Mouse (Mus musculus) stomach, embryonic 16.5 days (tissue): Measurements from ENCODE around the gene Sertad2. TPM values are rescaled to one million over a fixed set of nuclear protein-coding genes. Genes with fewer than 3 reads are reported as not detected.

Experiments
- ATAC-seq: fragments of 200-750 bp; cut with Nextera tagmentation; 2 replicates; pipeline ENCODE4 v1.8.0; 2017; ENCODE audit warnings: moderate number of reproducible peaks, moderate TSS enrichment; ENCODE audit not compliant: insufficient read depth, low FRiP score
- H3K27ac ChIP-seq: fragments of 300-500 bp; sonication (generic); 2 replicates; pipeline ENCODE4 v1.5.1; 2014; ENCODE audit warnings: low read length
- H3K27me3 ChIP-seq: fragments of 300-500 bp; sonication (generic); 2 replicates; pipeline ENCODE4 v1.6.1; 2014; ENCODE audit warnings: low read length, control low read depth, mixed read lengths; ENCODE audit not compliant: control insufficient read depth, insufficient read depth
- H3K36me3 ChIP-seq: fragments of 300-500 bp; sonication (generic); 2 replicates; pipeline ENCODE4 v1.6.1; 2014; ENCODE audit warnings: low read length; ENCODE audit not compliant: control insufficient read depth, insufficient read depth
- H3K4me1 ChIP-seq: fragments of 300-500 bp; sonication (generic); 2 replicates; pipeline ENCODE4 v1.6.1; 2014; ENCODE audit warnings: low read length, control low read depth, mixed read lengths; ENCODE audit not compliant: control insufficient read depth, insufficient read depth
- H3K4me2 ChIP-seq: fragments of 300-500 bp; sonication (generic); 2 replicates; pipeline ENCODE4 v1.6.1; 2014; ENCODE audit warnings: low read depth, low read length, mixed read lengths
- H3K4me3 ChIP-seq: fragments of 300-500 bp; sonication (generic); replicated peaks from 2 replicates; pipeline ENCODE4 v1.5.1; 2014; ENCODE audit warnings: mild to moderate bottlenecking, low read length
- H3K9ac ChIP-seq: fragments of 300-500 bp; sonication (generic); 2 replicates; pipeline ENCODE4 v1.6.1; 2014; ENCODE audit warnings: low read length
- H3K9me3 ChIP-seq: fragments of 300-500 bp; sonication (generic); replicated peaks from 2 replicates; pipeline ENCODE4 v1.6.1; 2016; ENCODE audit warnings: low read length, control low read depth; ENCODE audit not compliant: control insufficient read depth
- WGBS: fragments of 180-500 bp; shearing (Covaris S2); extraction: QIAGEN DNeasy Blood & Tissue Kit; methylation state at CpG from one replicate; pipeline ENCODE4 v1.1.7; 2014; 5-methylcytosine and 5-hydroxymethylcytosine counted together
- polyA plus RNA-seq: library from polyadenylated mRNA; unstranded; fragments of >200 nt; fragmentation: Nextera tagmentation; extraction: Ambion mirVana; gene quantifications from 2 replicates; pipeline ENCODE4 v1.2.1, GENCODE M21; 2015

Sertad2 gene
- polyA plus RNA-seq, 1 experiment from 2014 or later, result 24.0 TPM

GRCm38 (mm10) chr11:20613223-20613622 lies 70.2 kb downstream of the Sertad2 start:
- Histone ChIP-seq H3K27ac (no peak overlapping the region), H3K4me3 (no peak overlapping the region), H3K4me1 (no peaks in the 10 kb centered on the region), H3K9ac (no peak overlapping the region), H3K36me3 (no peaks in the 10 kb centered on the region), H3K4me2 (no peak overlapping the region), H3K9me3 (no peaks in the 10 kb centered on the region), H3K27me3 (no peaks in the 10 kb centered on the region)
- no peak for ATAC-seq
- 69% methylated on average over 4 of the region's 4 CpGs for WGBS

DNA sequence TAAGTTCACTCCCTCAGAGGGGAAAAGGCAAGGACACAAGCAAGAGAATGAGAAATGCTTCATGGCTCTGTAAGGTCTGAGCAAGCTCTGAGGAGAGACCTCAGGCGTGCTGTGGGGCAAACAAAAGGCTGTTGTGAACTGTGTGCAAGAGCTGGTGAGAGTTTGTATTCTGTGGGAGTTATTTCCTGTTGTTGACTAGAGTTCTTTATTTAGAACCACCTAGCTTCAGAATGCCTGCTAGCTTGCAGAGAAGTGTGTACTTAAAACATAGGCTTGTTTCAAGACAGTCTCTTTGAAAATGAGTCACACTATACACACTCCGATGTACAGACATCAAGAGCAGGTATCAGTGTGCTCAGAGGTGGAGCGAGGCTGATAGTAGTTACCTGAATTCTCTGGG lies 73.0 kb downstream of the Sertad2 start:
- Histone ChIP-seq H3K27ac (peak overlapping the region; percentile 42), H3K9ac (no peak overlapping the region)

DNA sequence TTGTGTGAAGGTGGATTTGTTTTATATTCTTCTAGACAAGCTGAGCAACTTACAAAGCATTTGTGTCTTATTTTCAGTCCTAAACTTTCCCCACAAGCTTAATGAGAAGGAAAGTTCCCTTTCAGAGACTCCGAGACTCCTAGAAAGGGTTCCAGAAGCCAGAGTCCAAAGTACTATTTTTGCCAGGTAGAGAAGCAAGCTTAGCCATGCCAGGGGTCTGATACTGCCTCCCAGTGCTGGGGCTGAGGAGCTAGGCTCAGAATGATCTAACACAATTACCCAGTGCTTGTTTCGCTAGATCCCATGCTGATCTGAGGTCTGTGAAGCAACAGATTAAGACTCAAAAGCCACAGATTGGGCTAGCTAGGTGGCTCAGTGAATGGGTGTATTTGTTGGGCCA lies 84.1 kb downstream of the Sertad2 start:
- H3K36me3 ChIP-seq, result no peaks in the 10 kb centered on the region
- H3K4me2 ChIP-seq, result no peak overlapping the region
- no peaks in the 10 kb centered on the region for H3K4me1 ChIP-seq
- no peak overlapping the region for H3K9ac ChIP-seq
- H3K9me3 ChIP-seq, result no peaks in the 10 kb centered on the region
- H3K27me3 ChIP-seq, result no peaks in the 10 kb centered on the region
- 85% methylated on average over 2 of the region's 2 CpGs for WGBS
- H3K4me3 ChIP-seq, result no peak overlapping the region
- H3K27ac ChIP-seq, result no peak overlapping the region
- no peak for ATAC-seq

More for the DNA sequence above, 73.0 kb downstream of the Sertad2 start:
- H3K4me1 ChIP-seq, result no peaks in the 10 kb centered on the region
- no peaks in the 10 kb centered on the region for H3K9me3 ChIP-seq
- no peaks in the 10 kb centered on the region for H3K27me3 ChIP-seq
- 53% methylated on average over 3 of the region's 3 CpGs for WGBS
- ATAC-seq, result no peak
- no peaks in the 10 kb centered on the region for H3K36me3 ChIP-seq
- no peak overlapping the region for H3K4me2 ChIP-seq
- no peak overlapping the region for H3K4me3 ChIP-seq

DNA sequence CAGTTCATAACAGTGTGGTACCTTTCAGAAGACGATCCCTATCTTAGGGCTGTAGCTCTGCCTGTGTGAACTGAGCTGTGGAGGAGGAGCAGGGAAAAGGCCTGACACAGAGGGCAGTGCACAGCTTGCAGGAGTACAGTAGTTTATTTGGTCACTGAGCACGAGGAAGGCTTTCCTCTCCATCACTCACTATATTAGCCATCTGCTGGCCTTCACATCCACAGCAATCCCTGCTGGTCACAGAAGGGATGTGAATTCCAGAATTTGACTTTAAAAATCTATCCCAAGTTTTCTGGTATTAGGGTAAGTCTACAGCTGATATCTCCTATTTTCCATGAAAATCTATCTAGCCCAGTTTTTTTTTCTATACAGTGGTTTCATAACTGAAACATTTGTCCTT lies 85.2 kb downstream of the Sertad2 start:
- Histone ChIP-seq H3K9ac (no peak overlapping the region), H3K4me3 (no peak overlapping the region), H3K27me3 (no peaks in the 10 kb centered on the region), H3K4me2 (no peak overlapping the region), H3K9me3 (no peaks in the 10 kb centered on the region), H3K4me1 (no peaks in the 10 kb centered on the region), H3K36me3 (no peaks in the 10 kb centered on the region), H3K27ac (no peak overlapping the region)
- no peak for ATAC-seq
- 31% methylated on average over 2 of the region's 2 CpGs for WGBS

DNA sequence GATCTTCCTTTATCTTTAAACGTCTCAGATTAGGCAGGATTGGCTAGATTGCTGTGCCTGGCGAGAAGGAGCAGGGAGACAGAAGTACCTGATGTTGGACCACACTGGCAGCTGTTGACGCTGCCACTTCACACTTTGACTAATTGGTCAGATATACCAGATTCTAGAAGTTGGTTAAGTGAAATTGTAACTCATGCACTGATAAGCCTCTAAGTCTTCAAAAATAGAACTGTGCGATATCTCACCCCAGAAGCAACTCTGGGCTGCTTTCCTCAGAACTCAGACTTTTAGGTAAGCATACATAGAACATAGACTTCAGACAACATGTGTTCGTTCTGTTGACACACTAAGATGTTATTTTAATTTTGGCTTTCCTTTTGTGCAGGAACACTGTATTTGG lies 86.6 kb downstream of the Sertad2 start:
- Histone ChIP-seq H3K9me3 (no peaks in the 10 kb centered on the region), H3K36me3 (no peaks in the 10 kb centered on the region), H3K27ac (no peak overlapping the region), H3K4me2 (no peak overlapping the region), H3K4me3 (no peak overlapping the region), H3K4me1 (peaks cover 11% of the 10 kb centered on the region), H3K9ac (no peak overlapping the region), H3K27me3 (no peaks in the 10 kb centered on the region)
- ATAC-seq, result no peak
- WGBS, result 83% methylated on average over 5 of the region's 5 CpGs

DNA sequence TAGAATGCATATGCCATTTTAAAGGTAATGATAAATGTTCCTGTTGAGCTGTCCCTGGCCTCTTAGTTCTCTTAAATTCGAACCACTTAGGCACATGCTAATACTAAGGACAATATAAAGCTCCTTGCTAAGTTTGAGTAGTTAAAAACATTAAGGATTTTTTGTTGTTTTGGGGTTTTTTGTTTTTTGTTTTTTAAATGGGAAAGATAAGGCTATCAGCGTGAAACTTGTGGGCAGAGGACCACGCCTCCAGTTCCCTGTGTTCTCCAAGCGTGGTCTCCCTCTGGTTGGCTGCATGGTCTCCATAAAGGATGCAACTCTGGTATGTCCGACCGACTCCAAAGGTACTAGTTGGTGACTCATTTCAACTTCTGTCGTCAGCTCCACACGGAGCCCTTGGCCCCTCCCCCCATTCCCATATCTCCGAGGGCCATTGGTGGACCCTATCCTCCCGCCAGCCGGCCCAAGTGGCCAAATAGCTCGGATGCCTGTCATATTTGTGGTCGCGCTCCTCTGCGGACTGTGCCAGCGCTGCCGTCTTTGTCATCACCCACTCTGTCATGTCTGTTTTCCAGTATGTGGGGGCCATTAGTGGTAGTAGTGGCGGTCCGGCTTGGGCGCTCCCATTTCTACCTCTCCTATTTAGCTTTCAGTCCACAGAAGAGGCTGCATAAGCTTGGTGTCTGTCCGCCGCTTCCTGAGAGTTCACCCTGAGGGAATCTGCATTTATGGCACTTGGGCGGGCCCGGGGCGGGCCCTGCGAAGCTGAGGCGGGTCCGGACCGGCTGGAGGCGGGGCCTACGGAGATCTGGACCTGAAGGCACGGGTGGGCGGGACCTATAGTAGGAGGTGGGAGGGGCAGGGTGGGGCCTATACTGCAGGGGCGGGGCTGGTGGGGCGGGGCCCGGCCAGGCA lies 88.2 kb downstream of the Sertad2 start:
- ATAC-seq, result peak; percentile 93
- peak overlapping the region; percentile 88 for H3K4me2 ChIP-seq
- peak overlapping the region; percentile 46 for H3K9ac ChIP-seq

GRCm38 (mm10) chr11:20631941-20632618 lies 89.0 kb downstream of the Sertad2 start:
- H3K4me2 ChIP-seq, result peak overlapping the region; percentile 58
- H3K27me3 ChIP-seq, result no peaks in the 10 kb centered on the region
- H3K27ac ChIP-seq, result peak overlapping the region; percentile 100
- ATAC-seq, result peak; percentile 93
- peak overlapping the region; percentile 95 for H3K4me3 ChIP-seq
- H3K4me1 ChIP-seq, result peaks cover 27% of the 10 kb centered on the region
- WGBS, result under 1% methylated on average over 66 of the region's 67 CpGs
- H3K9ac ChIP-seq, result peak overlapping the region; percentile 92
- no peaks in the 10 kb centered on the region for H3K36me3 ChIP-seq
- no peaks in the 10 kb centered on the region for H3K9me3 ChIP-seq

More for the DNA sequence above, 88.2 kb downstream of the Sertad2 start:
- Histone ChIP-seq H3K27ac (peak overlapping the region; percentile 100), H3K27me3 (no peaks in the 10 kb centered on the region), H3K9me3 (no peaks in the 10 kb centered on the region), H3K4me1 (peaks cover 23% of the 10 kb centered on the region), H3K36me3 (no peaks in the 10 kb centered on the region), H3K4me3 (peak overlapping the region; percentile 95)
- 2% methylated on average over 36 of the region's 36 CpGs for WGBS

DNA sequence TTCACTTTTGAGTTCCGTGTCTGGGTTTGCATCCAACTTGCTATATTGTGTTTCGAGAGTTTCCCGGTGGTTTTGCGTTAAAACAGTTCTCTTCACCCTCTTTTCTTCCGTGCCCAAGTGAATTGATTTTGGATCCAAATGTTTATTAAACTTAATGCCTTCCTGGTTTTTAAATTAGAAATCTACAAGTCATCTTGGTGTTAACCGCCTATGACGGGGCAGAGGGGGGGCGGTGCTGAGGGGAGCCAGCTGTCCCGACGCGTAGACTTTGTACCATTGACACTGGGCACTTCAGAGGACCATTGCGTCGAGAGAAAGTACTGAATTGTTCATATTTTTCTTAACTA lies 89.5 kb downstream of the Sertad2 start:
- H3K27me3 ChIP-seq, result no peaks in the 10 kb centered on the region
- peaks cover 27% of the 10 kb centered on the region for H3K4me1 ChIP-seq
- WGBS, result under 1% methylated on average over 13 of the region's 13 CpGs
- H3K9me3 ChIP-seq, result no peaks in the 10 kb centered on the region
- peak overlapping the region; percentile 92 for H3K9ac ChIP-seq
- H3K36me3 ChIP-seq, result no peaks in the 10 kb centered on the region
- H3K4me2 ChIP-seq, result peak overlapping the region; percentile 58
- no peak for ATAC-seq
- peak overlapping the region; percentile 95 for H3K4me3 ChIP-seq
- peak overlapping the region; percentile 100 for H3K27ac ChIP-seq

GRCm38 (mm10) chr11:20634543-20634942 lies 91.5 kb downstream of the Sertad2 start:
- peak overlapping the region; percentile 21; the same call in 1 of the 2 replicates for H3K4me2 ChIP-seq
- 71% methylated on average over 1 of the region's 1 CpGs for WGBS

More at GRCm38 (mm10) chr11:20634543-20634942, 91.5 kb downstream of the Sertad2 start:
- H3K36me3 ChIP-seq, result no peaks in the 10 kb centered on the region
- H3K4me1 ChIP-seq, result peaks cover 31% of the 10 kb centered on the region
- H3K9me3 ChIP-seq, result no peaks in the 10 kb centered on the region
- no peak overlapping the region for H3K9ac ChIP-seq
- no peaks in the 10 kb centered on the region for H3K27me3 ChIP-seq
- H3K27ac ChIP-seq, result peak overlapping the region; percentile 73
- no peak for ATAC-seq
- H3K4me3 ChIP-seq, result no peak overlapping the region
